Mouse (Mus musculus): Measurements from ENCODE around the gene Atxn10.
"Not testable (repeated sequence)": the region's sequence is repeated elsewhere in the genome, so short reads cannot be mapped to it uniquely, and the experiment has no call there.

The Atxn10 gene

DNA sequence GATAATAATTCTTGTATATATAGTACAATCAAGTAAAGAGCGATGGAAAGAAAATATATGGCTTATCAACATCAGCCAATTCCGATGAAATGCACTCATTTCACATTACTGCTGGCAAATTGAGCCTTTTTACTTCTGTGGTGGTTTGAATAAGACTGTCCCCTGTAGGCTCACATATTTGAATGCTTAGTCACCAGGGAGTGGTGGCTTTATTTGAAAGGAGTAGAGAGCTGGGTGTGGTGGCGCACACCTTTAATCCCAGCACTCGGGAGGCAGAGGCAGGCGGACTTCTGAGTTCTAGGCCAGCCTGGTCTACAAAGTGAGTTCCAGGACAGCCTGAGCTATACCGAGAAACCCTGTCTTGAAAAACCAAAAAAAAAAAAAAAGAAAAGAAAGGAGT is 2.5 kb upstream of the Atxn10 start:
- DNase-seq (ENCODE audit: extremely low spot score, low read depth, low spot score) = not testable (repeated sequence)

DNA sequence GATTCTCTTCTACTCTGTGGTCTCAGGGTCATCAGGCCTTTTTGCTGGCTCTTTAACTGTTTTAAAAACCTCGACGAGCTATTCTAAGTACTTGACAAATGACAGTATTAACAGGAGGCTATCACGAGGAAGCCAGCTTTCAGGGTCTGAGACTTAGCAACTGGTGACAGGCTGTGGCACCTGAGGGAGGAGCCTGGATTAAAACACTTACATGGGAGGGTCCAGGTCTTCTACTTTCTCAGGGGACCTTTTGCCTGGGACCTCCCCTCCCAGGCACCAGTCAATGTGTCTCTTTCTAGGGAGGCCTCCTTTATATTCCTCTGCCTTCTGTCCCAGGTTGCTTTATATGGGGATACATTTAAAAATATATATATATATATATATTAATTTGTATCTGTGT is 1.8 kb upstream of the Atxn10 start:
- DNase-seq (ENCODE audit: extremely low spot score, low read depth, low spot score) = no peak

DNA sequence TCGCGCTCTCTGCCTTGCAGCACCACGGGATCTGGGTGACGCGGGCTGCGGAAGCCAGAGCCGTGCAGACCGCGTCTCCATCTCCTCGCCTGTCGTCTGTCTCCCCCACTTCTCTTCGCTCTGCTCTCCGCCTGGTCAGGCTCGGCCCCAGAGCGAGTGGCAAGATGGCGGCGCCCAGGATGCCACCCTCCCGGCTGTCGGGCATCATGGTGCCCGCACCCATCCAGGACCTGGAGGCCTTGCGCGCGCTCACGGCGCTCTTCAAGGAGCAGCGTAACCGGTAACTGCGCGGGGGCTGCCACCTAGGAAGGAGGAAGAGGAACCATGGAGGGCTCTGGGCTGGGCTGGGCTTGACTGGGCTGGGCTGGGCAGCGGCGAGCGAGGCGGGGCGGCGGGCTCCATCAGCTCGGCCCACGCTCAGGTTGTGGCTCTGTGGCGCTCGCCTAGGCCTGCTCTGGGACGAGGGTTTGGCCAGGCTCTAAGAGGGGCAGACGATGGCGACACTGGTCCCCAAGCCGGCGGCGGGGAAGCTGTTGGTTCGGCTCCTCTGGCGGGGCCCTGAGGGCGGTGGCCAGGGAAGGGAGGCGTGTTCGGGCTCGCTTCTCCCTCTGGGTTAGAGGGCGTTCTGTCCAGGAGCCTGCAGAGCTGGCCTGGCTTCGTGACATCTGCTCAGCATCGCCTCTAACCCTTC is 401 bp downstream of the Atxn10 start:
- peak; percentile 67 for DNase-seq (ENCODE audit: extremely low spot score, low read depth, low spot score)

DNA sequence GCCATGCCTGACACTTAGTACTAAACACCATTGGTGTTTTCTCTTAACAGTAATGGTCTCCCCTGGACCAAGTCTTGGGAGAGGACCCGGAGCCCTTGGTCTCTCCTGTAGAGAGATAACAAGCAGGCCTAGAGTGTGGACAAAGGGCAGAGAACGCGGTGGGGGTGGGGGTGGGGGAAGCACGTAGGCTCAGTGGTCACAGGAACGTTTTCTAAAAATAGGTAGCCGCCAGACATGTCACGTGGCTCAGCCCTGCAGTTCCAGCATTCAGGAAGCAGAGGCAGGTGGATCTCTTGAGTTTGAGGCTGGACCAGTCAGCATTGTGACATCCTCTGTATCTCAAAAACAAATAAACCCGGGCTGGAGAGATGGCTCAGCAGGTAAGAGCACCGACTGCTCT is 1.2 kb downstream of the Atxn10 start:
- DNase-seq (ENCODE audit: extremely low spot score, low read depth, low spot score) = no peak

DNA sequence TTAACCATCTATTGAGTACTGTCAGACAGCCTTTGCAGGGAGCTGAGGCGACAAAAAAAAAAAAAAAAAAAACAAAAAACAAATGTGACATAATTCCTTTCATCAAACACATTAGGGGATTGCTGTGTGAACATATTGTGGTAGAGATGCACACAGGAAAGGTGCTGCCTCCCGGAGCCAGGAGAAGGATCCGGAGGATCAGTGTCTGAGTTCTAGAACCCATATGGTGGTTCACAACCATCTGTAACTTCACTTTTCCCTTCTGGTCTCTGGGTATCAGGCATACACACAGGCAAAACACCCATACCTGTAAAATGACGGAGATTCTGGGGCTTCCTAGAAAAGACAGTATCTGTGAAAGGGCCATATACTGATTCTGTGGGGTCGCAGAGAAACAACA is 1.9 kb downstream of the Atxn10 start:
- DNase-seq (ENCODE audit: extremely low spot score, low read depth, low spot score) = no peak

DNA sequence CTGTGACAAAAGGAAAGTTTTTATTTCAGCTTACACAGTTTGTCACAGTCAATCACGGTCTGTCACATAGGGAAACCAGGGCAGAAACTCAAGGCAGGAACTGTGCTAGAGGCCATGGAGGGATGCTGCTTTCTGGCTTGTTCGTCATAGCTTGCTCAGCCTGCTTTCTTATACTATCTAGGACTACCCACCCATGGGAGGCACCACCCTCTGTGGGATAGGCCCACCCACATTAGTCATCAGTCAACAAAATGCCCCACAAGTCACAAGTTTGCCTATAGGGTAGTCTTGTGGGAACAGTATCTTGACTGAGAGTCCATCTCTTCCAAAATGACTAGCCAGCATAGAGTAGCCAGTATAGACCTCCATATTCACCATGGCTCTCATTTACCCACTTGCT is 6.2 kb downstream of the Atxn10 start:
- no peak for DNase-seq (ENCODE audit: extremely low spot score, low read depth, low spot score)

DNA sequence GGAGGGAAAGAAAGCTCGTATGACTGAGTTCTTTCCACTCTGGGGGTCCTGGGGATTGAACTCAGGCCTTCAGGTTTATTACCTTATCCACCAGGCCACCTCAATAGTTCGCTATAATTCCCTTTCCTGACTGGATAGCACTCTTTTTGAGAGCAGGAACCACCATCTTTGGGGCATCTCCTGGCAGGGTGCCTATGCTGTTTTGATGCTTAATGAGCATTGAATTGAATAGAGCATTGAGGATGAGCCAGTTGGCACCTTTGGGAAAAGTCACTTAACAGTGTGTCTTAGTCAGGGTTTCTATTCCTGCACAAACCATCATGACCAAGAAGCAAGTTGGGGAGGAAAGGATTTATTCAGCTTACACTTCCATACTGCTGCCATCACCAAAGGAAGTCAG is 8.6 kb downstream of the Atxn10 start:
- DNase-seq (ENCODE audit: extremely low spot score, low read depth, low spot score) = no peak

DNA sequence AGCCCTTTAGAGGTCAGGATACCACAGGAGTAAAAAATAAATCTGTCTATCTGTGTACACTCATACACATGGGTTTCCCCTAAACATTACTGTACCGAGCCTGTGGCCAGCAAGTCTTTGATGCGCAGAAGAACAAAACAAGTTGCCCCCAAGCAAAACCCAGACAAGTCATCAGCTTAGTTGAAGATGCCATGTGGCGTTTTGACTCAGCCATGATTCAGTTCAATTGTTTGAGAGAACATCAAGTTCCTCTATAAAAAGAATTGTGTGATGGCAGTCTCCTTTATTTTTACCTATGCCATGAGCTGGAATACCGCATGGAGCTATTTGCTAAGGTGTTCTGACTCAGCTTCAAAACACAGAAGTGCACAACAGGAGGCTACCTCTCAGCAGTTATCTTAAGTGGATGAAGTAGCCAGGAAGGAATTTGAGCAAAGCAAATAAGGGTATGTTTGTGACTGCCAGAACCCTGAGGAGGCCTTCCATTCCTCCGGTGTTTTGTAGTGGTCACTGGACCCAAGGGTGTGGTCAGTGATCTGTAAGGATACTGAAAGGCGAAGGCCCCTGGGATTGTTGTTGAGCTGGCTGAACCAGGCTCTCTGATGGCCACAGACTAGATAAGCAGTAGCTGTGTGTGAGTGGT is 11.1 kb downstream of the Atxn10 start:
- DNase-seq (ENCODE audit: extremely low spot score, low read depth, low spot score) = no peak

DNA sequence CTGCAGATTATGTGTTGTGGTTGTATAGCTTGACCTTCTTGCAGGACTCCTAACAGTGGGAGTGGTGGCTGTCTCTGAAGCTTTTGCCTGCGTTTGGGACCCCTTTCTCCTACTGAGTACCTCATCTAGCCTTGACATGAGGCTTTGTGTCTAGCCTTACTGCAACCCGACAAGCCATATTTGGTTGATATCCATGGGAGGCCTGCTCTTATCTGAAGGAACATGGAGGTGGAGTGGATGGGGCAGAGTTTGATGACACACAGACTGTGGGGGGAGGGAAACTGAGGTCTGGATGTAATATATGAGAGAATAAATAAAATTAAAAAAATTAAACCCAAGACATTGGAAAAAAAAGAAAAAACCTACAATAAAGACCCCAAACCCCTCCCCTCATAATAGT is 14.1 kb downstream of the Atxn10 start:
- no peak for DNase-seq (ENCODE audit: extremely low spot score, low read depth, low spot score)

DNA sequence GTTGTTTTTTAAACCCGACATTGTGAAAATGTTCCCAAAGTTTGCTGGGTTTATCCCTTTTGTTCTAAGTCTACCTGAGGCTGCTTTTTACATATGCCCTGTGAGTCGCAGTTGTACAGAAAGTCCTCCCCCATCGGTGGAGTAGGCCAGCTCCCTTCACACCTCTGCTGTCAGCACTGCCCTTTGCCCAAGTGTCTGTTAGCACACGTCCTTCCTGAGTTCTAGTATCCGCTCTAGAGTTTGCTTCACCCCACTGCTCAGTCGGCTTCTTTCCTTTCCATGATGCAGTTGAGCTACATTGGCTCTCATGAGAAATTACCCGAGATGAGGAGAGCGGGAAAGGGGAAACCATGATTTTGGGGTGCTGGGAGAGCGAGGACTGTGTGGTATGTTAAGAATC is 18.0 kb downstream of the Atxn10 start:
- no peak for DNase-seq (ENCODE audit: extremely low spot score, low read depth, low spot score)

DNA sequence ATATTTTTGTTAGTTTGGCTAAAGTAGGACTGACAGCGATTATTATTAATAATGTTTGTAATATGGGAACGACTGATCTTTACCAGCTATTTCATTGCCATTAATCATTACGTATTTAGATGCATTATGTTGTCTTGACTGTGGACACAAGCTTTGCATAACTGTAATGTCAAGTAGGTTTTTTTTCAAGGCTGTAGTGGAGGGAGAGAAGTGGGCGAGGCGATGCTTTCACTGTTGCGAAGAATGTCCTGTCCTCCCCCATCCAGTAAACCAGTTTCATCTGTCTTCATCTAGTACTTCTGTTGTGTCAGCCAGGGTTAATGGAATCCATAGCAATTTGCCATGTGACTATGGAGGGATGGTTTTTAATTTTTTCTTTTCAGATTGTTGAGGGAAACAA is 20.1 kb downstream of the Atxn10 start:
- DNase-seq (ENCODE audit: extremely low spot score, low read depth, low spot score) = no peak

DNA sequence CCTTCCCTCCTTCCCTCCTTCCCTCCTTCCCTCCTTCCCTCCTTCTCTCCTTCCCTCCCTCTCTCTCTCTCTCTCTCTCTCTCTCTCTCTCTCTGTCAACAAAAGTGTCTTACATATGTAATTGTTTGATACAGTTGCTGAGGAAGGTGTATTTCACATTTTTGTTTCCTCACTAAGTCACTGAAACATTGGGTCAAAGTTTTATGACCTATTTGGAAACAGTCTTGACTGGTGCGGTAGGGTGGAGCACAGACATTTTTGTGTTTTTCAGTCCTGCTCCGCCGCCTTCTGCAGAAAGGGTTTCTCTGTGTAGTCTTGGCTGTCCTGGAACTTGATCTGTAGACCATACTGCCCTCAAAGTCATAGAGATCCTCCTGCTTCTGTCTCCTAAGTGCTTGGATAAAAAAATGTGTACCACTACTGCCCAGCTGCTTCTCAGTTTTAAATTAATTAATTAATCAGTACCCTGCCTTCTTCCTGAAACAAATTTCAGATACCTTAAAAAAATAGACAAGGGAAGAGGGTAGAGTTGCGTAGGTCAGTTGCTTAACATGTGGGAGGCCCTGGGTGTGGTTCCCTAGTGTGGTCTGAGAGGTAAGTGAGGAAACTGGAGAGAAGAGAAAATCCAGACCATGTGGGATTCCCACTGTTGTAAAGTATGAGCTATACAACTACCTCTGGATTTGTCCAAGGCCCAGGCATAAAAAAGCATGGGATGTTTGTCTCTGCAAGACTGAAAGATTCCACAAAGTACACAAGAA is 21.6 kb downstream of the Atxn10 start:
- DNase-seq (ENCODE audit: extremely low spot score, low read depth, low spot score) = no peak

DNA sequence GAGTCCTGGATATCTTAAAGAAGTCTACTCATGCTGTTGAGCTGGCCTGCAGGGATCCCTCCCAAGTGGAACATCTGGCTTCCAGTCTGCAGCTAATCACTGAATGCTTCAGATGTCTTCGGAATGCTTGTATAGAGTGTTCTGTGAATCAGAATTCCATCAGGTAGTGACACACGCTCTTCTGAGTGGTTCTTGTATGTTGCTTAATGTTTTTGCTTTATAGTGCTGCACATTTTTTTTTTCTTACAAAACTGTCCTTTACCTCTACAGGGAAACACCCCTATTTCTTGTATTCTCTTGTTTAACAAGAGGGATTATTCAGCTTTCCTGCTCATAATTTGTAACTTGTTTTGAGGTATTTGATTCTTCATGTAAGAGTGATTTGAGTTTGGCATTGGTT is 23.4 kb downstream of the Atxn10 start:
- no peak for DNase-seq (ENCODE audit: extremely low spot score, low read depth, low spot score)

DNA sequence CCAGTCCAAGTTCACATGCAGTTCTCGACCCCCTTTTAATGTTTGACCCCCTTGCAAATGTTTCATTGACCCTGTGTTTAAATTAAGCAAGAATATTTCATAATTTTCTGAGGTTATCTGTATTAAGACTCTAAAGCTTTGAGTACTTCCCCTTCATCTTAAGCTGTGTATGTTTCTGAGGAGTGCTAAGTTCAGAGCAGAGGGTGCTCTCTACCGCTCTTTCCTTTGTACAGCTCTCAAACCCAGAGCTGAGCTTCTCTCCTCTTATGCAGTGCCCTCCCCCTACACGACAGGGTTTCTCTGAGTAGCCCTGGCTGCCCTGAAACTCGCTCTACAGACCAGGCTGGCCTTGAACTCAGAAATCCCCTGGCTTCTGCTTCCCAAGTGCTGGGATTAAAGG is 23.9 kb downstream of the Atxn10 start:
- DNase-seq (ENCODE audit: extremely low spot score, low read depth, low spot score) = no peak

DNA sequence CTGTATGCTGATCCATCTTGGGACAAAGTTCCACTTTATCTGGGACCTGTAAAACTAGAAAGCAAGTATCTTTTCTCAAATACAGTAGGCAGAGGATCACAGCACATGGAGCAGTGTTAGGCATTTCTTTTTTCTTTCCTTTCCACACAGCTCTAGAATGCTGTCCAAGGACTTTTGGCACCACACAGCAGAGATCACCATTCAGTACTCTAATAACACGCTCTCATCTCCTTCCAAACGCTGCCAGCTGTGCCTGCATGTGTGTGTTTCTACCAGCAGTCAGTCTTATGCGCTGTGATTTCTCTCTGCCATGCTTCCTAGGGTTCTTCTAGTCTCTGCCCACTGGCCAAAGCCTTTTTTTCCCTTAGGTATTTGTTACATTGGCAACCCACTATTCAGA is 28.3 kb downstream of the Atxn10 start:
- DNase-seq (ENCODE audit: extremely low spot score, low read depth, low spot score) = no peak

DNA sequence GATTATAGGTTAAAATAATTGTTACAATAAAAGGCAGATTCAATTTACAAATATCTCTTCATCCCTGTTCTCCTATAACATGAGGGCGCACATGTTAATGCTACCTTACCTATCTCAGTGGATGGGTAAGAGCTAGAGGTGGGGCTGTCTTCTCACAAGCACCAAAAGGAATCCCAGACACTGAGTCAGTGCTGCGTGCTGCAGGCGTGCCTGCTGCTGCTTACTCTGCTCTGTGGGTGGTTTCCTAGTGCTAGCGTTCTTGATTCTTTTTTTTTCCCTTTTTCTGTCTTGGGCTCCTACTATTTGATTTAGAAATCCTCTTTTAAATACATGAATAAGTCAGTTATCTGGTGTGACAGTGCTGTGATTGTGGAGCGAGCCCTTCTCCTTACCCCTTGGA is 30.9 kb downstream of the Atxn10 start:
- DNase-seq (ENCODE audit: extremely low spot score, low read depth, low spot score) = no peak

DNA sequence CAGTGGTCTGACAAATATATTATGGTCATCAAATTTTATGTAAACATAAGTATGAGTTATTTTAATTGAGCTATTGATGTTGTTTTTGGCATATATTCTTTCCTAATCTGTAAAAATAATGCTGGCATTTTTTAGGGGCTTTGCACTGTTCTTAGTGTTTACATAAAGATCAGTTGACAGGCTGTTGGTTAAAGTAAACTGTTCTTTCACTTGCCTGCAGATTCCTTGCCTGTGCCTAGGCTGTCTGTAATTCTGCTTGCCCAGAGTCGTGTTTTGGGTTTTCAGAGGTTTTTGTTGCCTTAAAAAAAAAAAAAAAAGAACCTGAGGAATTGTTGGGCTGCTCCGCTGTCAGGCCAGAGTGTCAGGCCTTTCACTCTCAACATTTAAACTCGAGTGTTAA is 33.7 kb downstream of the Atxn10 start:
- no peak for DNase-seq (ENCODE audit: extremely low spot score, low read depth, low spot score)

DNA sequence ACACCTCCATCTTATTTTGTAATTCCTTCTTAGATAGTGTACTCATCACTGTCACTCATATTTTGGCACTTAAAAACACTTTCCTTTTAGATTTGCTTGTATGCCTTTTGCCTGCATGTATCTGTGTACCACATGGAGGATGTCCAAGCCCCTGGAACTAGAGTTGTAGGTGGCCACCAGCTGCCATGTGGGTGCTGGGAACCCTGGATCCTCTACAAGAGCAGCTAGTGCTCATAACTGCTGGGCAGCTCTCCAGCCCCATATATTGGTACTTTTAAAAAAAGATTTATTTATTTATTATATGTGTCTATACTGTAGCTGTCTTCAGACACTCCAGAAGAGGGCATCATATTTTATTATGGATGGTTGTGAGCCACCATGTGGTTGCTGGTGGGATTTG is 37.1 kb downstream of the Atxn10 start:
- no peak for DNase-seq (ENCODE audit: extremely low spot score, low read depth, low spot score)

DNA sequence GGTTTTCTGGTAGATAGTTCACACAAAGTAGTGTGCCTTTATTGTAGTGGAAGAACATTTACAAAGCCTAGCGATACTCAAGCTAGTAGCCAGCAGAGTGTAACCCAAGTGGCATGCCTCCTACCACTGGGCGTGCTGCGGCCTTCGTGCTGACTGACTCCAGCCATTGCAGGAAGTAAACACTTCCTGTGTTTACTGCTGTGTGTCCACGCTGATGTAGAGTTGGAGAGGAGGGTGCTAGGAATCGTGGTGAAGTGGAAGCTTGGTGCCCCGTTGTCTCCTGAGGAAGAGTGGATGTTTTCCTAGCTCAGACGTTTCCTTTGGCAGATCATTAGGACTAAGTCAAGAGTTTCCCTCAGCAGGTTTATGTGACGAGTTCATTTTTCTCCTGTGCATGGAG is 47.4 kb downstream of the Atxn10 start:
- no peak for DNase-seq (ENCODE audit: extremely low spot score, low read depth, low spot score)

DNA sequence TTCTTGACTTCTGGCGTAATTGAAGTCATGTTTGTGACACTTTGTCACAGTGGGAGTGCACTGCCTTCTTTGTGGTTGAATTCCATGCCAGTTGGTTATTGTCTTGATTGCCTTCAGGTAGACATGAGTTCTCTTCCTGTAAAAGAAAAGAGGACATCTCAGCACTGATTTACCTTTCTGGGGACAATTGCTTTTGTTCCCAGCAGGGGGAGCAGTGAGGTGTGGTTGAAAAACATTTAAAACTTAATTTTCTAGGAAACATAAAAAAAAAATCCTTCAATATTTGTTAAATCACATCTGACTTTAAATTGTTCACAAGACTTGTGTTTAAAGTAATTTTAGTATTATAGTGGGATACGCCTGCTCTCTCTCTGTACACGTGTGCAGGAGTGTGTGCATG is 52.7 kb downstream of the Atxn10 start:
- no peak for DNase-seq (ENCODE audit: extremely low spot score, low read depth, low spot score)

DNA sequence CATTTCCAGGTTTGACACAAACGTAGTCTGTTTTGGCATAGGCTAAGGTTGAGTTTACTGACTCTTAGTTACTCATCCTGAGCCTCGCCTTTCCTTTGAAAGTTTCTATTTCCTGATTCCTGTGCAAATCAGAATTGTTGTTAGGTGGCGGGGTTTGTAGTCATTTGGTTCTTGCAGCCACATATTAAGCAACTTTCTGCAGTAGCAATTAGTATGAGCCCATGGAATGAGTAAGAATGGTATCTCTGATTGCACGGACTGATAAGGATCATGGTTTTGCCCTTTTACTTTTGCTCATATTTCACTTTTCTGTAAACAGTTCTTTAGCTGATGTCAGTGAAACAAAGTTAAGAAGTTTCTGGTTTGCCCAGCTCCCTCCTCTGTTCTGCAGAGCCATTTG is 53.9 kb downstream of the Atxn10 start:
- no peak for DNase-seq (ENCODE audit: extremely low spot score, low read depth, low spot score)

DNA sequence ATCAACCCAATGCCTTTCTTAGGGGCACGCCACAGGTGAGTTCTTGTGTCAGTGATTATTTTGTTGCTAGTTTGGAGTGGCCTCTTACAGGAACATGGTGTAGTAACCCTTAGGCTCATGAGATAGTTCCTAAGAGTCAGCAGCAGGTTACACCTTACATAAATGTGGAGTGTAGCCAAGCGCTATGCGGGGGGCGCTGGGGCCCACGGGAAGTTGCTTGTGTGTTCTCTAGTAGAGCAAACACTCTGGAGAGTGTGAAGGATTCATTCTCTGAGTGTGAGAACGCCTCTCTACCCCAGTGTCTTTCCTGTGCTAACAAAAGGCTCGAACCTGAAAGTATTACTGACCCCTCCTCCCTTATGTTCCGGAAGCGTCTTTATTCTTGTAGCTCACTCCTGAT is 59.3 kb downstream of the Atxn10 start:
- DNase-seq (ENCODE audit: extremely low spot score, low read depth, low spot score) = no peak
